Mouse (Mus musculus): ENCODE results near the gene Slc6a18. TPM values are rescaled to one million over a fixed set of nuclear protein-coding genes. Genes with fewer than 3 reads are reported as not detected.
A peak's percentile ranks its signal among the peaks of the same experiment; 100 is the strongest.

Slc6a18 gene
- polyA plus RNA-seq, 1 experiment from 2014 or later, result not detected

- no peaks in the 10 kb centered on the region for H3K36me3 ChIP-seq (replicated peaks)
- WGBS, result 89% methylated on average over 4 of the region's 4 CpGs
- H3K4me3 ChIP-seq (replicated peaks), result no peak overlapping the region
- ATAC-seq (ENCODE audit: low FRiP score), result no peak
- no peaks in the 10 kb centered on the region for H3K27me3 ChIP-seq
- H3K4me2 ChIP-seq, result no peak overlapping the region
- H3K27ac ChIP-seq, result no peak overlapping the region
- H3K9ac ChIP-seq, result no peak overlapping the region
- H3K9me3 ChIP-seq, result no peaks in the 10 kb centered on the region
- no peaks in the 10 kb centered on the region for H3K4me1 ChIP-seq
Measured at GRCm38 (mm10) chr13:73702776-73703175, 25.0 kb upstream of the Slc6a18 start.

GRCm38 (mm10) chr13:73701161-73701883, 23.5 kb upstream of the Slc6a18 start:
- H3K4me1 ChIP-seq, result no peaks in the 10 kb centered on the region
- H3K4me3 ChIP-seq (replicated peaks), result no peak overlapping the region
- WGBS, result 79% methylated on average over 9 of the region's 9 CpGs
- no peaks in the 10 kb centered on the region for H3K36me3 ChIP-seq (replicated peaks)
- H3K4me2 ChIP-seq, result no peak overlapping the region
- H3K27me3 ChIP-seq, result no peaks in the 10 kb centered on the region
- H3K9ac ChIP-seq, result no peak overlapping the region
- ATAC-seq (ENCODE audit: low FRiP score), result no peak
- no peaks in the 10 kb centered on the region for H3K9me3 ChIP-seq
- H3K27ac ChIP-seq, result no peak overlapping the region

DNA sequence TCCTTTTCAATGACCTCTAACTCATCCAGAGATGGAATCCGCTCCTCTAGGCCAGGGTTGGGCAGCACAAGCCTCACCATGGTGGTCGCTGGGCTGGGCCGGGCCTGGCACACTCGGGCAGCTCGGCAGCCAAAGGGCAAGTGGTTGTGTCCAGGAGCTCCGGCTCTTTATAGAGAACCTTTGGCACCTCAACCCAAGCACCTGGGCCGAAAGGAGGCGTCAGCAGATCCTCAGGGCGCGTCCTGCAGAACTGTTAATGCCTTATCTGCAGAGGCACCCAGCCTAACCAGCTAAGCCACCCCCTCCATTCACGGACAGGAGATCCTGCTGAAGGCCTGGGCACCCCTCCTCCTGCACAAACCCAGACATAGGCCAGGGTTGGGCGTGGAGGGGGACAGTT, 22.7 kb upstream of the Slc6a18 start:
- Histone ChIP-seq H3K4me3 (replicated peaks) (no peak overlapping the region), H3K27ac (no peak overlapping the region), H3K36me3 (replicated peaks) (no peaks in the 10 kb centered on the region), H3K4me1 (no peaks in the 10 kb centered on the region), H3K9me3 (no peaks in the 10 kb centered on the region), H3K4me2 (no peak overlapping the region), H3K27me3 (no peaks in the 10 kb centered on the region), H3K9ac (no peak overlapping the region)
- ATAC-seq (ENCODE audit: low FRiP score), result no peak
- 95% methylated on average over 12 of the region's 12 CpGs for WGBS

DNA sequence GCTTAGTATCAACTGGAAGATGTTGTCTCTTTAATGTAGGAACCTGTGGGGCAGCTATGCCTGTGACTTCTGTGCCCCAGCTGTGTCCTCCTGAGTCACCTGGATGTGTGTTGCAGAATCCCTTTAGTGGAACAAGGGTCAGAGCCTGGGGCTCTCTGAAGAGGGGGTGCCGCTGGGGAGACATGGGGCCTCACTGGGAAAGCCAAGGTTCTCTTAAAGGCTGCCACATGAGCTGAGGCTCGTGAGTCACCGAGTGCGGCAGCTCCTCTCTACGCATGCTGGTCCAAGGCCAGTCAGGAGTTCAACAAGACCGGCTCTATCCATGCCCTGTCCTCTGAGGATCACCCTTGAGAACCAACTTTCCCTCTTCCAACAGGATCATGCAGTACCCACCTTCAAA, 21.9 kb upstream of the Slc6a18 start:
- H3K4me2 ChIP-seq, result no peak overlapping the region
- no peak for ATAC-seq (ENCODE audit: low FRiP score)

GRCm38 (mm10) chr13:73696529-73696928, 18.7 kb upstream of the Slc6a18 start:
- H3K4me2 ChIP-seq, result no peak overlapping the region
- no peak overlapping the region for H3K9ac ChIP-seq
- no peaks in the 10 kb centered on the region for H3K36me3 ChIP-seq (replicated peaks)
- no peak overlapping the region for H3K27ac ChIP-seq
- ATAC-seq (ENCODE audit: low FRiP score), result no peak
- H3K27me3 ChIP-seq, result no peaks in the 10 kb centered on the region
- H3K4me1 ChIP-seq, result no peaks in the 10 kb centered on the region
- H3K4me3 ChIP-seq (replicated peaks), result no peak overlapping the region
- no peaks in the 10 kb centered on the region for H3K9me3 ChIP-seq
- WGBS, result 81% methylated on average over 3 of the region's 3 CpGs

More for the DNA sequence above, 21.9 kb upstream of the Slc6a18 start:
- H3K9ac ChIP-seq, result no peak overlapping the region
- no peaks in the 10 kb centered on the region for H3K27me3 ChIP-seq
- no peaks in the 10 kb centered on the region for H3K4me1 ChIP-seq
- 97% methylated on average over 6 of the region's 6 CpGs for WGBS
- H3K36me3 ChIP-seq (replicated peaks), result no peaks in the 10 kb centered on the region
- H3K9me3 ChIP-seq, result no peaks in the 10 kb centered on the region
- H3K4me3 ChIP-seq (replicated peaks), result no peak overlapping the region
- H3K27ac ChIP-seq, result no peak overlapping the region

GRCm38 (mm10) chr13:73694972-73695371, 17.1 kb upstream of the Slc6a18 start:
- Histone ChIP-seq H3K36me3 (replicated peaks) (no peaks in the 10 kb centered on the region), H3K27me3 (no peaks in the 10 kb centered on the region), H3K27ac (no peak overlapping the region), H3K4me1 (no peaks in the 10 kb centered on the region), H3K9ac (no peak overlapping the region), H3K4me3 (replicated peaks) (no peak overlapping the region), H3K4me2 (no peak overlapping the region), H3K9me3 (no peaks in the 10 kb centered on the region)
- ATAC-seq (ENCODE audit: low FRiP score), result no peak
- WGBS, result 100% methylated on average over 1 of the region's 1 CpGs

DNA sequence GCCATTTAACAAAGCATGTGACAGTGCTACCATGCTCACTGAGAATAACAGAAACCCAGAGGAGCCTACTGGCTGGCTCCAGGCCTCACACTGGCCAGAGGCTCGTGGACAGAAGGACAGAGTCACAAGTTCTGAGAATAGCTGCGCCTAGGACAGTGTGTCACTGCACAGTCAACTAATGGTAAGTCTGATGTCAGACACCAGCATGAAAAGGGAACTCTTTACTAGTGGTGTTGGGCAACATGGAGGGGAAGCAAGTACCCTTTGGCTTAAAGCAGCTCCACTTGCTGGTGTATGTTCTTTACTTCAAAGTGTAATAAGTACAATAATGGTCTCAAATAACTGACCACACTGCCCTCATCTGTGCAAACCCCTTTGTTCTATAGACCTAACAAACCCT, 15.5 kb upstream of the Slc6a18 start:
- ATAC-seq (ENCODE audit: low FRiP score), result no peak

GRCm38 (mm10) chr13:73692249-73692868, 14.5 kb upstream of the Slc6a18 start:
- peak; percentile 67; the same call in 1 of the 2 replicates for ATAC-seq (ENCODE audit: low FRiP score)
- H3K4me3 ChIP-seq (replicated peaks), result no peak overlapping the region
- no peaks in the 10 kb centered on the region for H3K27me3 ChIP-seq
- no peaks in the 10 kb centered on the region for H3K9me3 ChIP-seq
- 29% methylated on average over 10 of the region's 10 CpGs for WGBS
- H3K4me2 ChIP-seq, result no peak overlapping the region
- H3K27ac ChIP-seq, result no peak overlapping the region
- H3K36me3 ChIP-seq (replicated peaks), result no peaks in the 10 kb centered on the region
- H3K4me1 ChIP-seq, result no peaks in the 10 kb centered on the region
- H3K9ac ChIP-seq, result no peak overlapping the region

More for the DNA sequence above, 15.5 kb upstream of the Slc6a18 start:
- Histone ChIP-seq H3K9ac (no peak overlapping the region), H3K4me2 (no peak overlapping the region), H3K36me3 (replicated peaks) (no peaks in the 10 kb centered on the region), H3K4me3 (replicated peaks) (no peak overlapping the region), H3K4me1 (no peaks in the 10 kb centered on the region), H3K27ac (no peak overlapping the region), H3K27me3 (no peaks in the 10 kb centered on the region), H3K9me3 (no peaks in the 10 kb centered on the region)
- 74% methylated on average over 2 of the region's 2 CpGs for WGBS

- no peaks in the 10 kb centered on the region for H3K9me3 ChIP-seq
- no peak overlapping the region for H3K4me2 ChIP-seq
- H3K36me3 ChIP-seq (replicated peaks), result no peaks in the 10 kb centered on the region
- H3K27me3 ChIP-seq, result no peaks in the 10 kb centered on the region
- H3K9ac ChIP-seq, result no peak overlapping the region
- ATAC-seq (ENCODE audit: low FRiP score), result no peak
- H3K4me1 ChIP-seq, result no peaks in the 10 kb centered on the region
- H3K27ac ChIP-seq, result no peak overlapping the region
- WGBS, result 75% methylated on average over 4 of the region's 4 CpGs
- H3K4me3 ChIP-seq (replicated peaks), result no peak overlapping the region
Measured at GRCm38 (mm10) chr13:73688934-73689333, 11.1 kb upstream of the Slc6a18 start.

DNA sequence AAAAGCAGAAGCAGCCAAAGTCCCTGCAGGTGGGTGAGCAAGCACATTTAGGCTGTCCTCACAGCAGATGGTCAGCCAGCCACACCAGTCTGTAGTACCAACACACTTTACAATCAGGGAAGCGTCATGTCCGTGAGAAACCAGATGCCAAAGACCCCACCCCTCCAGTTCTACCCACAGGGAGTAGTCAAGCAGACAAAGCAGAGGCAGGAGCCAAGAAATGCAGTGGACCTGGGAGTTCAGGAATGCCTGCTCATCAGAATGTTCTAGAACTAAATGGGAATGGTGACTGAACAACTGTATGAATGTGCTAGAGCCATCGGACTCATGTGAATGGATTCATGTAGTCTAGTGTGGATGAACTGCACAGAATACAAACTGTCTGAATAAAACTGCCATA, 9.8 kb upstream of the Slc6a18 start:
- no peak for ATAC-seq (ENCODE audit: low FRiP score)
- WGBS, result 80% methylated on average over 3 of the region's 3 CpGs
- no peak overlapping the region for H3K4me2 ChIP-seq
- H3K4me1 ChIP-seq, result no peaks in the 10 kb centered on the region
- H3K4me3 ChIP-seq (replicated peaks), result no peak overlapping the region
- no peak overlapping the region for H3K27ac ChIP-seq
- no peaks in the 10 kb centered on the region for H3K27me3 ChIP-seq
- no peaks in the 10 kb centered on the region for H3K9me3 ChIP-seq
- H3K36me3 ChIP-seq (replicated peaks), result no peaks in the 10 kb centered on the region
- no peak overlapping the region for H3K9ac ChIP-seq

DNA sequence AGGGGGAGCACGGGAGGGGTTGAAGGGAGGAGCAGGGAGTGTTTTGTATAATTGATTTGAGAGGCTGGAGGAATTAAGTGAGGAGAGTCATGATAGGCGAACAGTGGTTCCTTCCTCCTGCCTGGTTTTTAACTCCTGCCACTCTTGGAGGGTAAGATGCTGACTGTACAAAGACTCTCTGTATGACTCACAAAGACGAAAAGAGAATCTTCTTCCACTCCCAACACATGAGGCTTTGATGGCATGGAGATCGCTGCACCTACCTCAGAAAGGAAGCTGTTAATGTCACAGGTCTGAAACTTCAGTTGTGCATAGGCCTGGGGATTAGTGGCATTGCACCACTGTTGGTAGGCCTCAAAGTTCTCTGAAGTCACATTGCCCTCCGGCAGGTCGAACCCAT, 7.7 kb upstream of the Slc6a18 start:
- no peak overlapping the region for H3K4me2 ChIP-seq
- H3K27me3 ChIP-seq, result no peaks in the 10 kb centered on the region
- H3K27ac ChIP-seq, result no peak overlapping the region
- H3K36me3 ChIP-seq (replicated peaks), result no peaks in the 10 kb centered on the region
- WGBS, result 84% methylated on average over 6 of the region's 6 CpGs
- no peaks in the 10 kb centered on the region for H3K4me1 ChIP-seq
- H3K9ac ChIP-seq, result no peak overlapping the region
- H3K9me3 ChIP-seq, result no peaks in the 10 kb centered on the region
- no peak for ATAC-seq (ENCODE audit: low FRiP score)
- H3K4me3 ChIP-seq (replicated peaks), result no peak overlapping the region

GRCm38 (mm10) chr13:73684412-73684811, 6.6 kb upstream of the Slc6a18 start:
- no peak overlapping the region for H3K9ac ChIP-seq
- H3K27ac ChIP-seq, result no peak overlapping the region
- no peaks in the 10 kb centered on the region for H3K27me3 ChIP-seq
- no peak overlapping the region for H3K4me3 ChIP-seq (replicated peaks)
- H3K9me3 ChIP-seq, result no peaks in the 10 kb centered on the region
- no peaks in the 10 kb centered on the region for H3K36me3 ChIP-seq (replicated peaks)
- no peaks in the 10 kb centered on the region for H3K4me1 ChIP-seq
- H3K4me2 ChIP-seq, result no peak overlapping the region
- 78% methylated on average over 1 of the region's 1 CpGs for WGBS
- ATAC-seq (ENCODE audit: low FRiP score), result no peak

DNA sequence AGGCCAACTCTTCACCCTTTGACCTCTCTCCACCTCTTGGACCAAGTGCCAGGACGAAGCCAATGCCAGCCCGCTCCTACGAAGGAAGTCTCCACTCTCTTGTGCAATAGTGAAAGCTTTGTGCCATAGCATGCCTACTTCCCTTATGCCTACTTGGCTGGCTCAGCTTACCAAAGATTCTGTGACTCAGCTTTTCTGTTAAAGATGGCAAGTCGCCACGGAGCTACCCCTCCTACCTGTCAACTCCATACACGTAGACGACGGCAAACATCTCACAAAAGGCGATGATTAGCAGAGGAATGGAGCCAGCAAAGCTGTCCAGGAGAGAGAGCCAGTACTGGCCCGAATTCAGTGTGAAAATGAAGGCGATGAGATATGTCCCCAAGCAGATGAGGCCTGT, 5.9 kb upstream of the Slc6a18 start:
- ATAC-seq (ENCODE audit: low FRiP score), result no peak
- WGBS, result 89% methylated on average over 11 of the region's 11 CpGs
- Histone ChIP-seq H3K27me3 (no peaks in the 10 kb centered on the region), H3K4me1 (no peaks in the 10 kb centered on the region), H3K4me3 (replicated peaks) (no peak overlapping the region), H3K36me3 (replicated peaks) (no peaks in the 10 kb centered on the region), H3K9ac (no peak overlapping the region), H3K4me2 (no peak overlapping the region), H3K27ac (no peak overlapping the region), H3K9me3 (no peaks in the 10 kb centered on the region)
